ENCODE assay signal across 26 mouse cellular contexts in the genomic region with DNA sequence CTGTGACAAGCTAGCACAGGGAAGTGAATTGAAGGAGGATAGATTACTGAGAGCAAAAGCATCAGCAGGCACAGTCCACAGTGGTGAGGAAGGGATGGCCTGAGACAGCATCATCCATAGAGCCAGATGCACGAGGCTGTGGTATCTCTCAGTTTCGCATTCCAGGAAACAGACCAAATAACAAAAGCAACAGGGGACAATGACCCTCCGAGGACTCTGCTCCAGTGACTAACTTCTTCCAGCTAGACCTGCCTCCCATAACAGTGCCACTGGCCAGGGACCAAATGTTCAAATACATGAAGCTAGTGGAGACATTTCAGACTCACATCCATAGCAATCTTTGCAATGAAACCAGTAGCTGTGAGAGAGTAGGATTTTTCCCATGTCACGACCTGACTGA. TPM values are rescaled to one million over a fixed set of nuclear protein-coding genes. Genes with fewer than 3 reads are reported as not detected.
DNase-seq lines count a peak whose midpoint lies in the region; ATAC-seq and TF ChIP-seq lines count a peak whose summit lies in the region.
"Had no signal": no experiment of that assay in that cellular context is flagged by ENCODE, and none has a peak within 500 bp of the region (broad histone marks: within the 10 kb centered on the region; RNA-seq: fewer than 3 reads in every experiment).

No protein-coding gene starts in this region.

- H3K4me3 ChIP-seq in heart, embryonic 10.5 days: no peak overlapping the region
- H3K4me3 ChIP-seq in heart, postnatal 0 days (ENCODE audit: low read depth, low read length): no peak overlapping the region
- H3K4me3 ChIP-seq in liver, adult 2 months (ENCODE audit: insufficient read depth, low read depth, low read length): no peak overlapping the region
- H3K4me3 ChIP-seq: embryonic facial prominence, embryonic 13.5 days; embryonic facial prominence, embryonic 15.5 days; erythroblast, embryonic 14.5 days; forebrain, embryonic 10.5 days; forebrain, embryonic 12.5 days had no signal

- 36% methylated on average over 4 of the region's 4 CpGs for WGBS in heart, embryonic 10.5 days
- 36% methylated on average over 4 of the region's 4 CpGs for whole genome bisulfite sequencing in heart, postnatal 0 days
- 58% methylated on average over 4 of the region's 4 CpGs for WGBS in liver, adult 2 months

- no peak for TF ChIP-seq POLR2A in liver, adult 2 months (IDR thresholded peaks at IDR 0.05; ENCODE audit: extremely low read depth, insufficient read depth, low read length)

- H3K4me2 ChIP-seq in heart, postnatal 0 days (ENCODE audit: low read depth, low read length): no peak overlapping the region
- H3K4me2 ChIP-seq: embryonic facial prominence, embryonic 13.5 days; embryonic facial prominence, embryonic 15.5 days; forebrain, embryonic 12.5 days had no signal

- TF ChIP-seq EP300 in heart, postnatal 0 days (IDR thresholded peaks at IDR 0.05; ENCODE audit: low read depth): no peak

- H3K9me3 ChIP-seq in heart, embryonic 10.5 days: no peaks in the 10 kb centered on the region
- H3K9me3 ChIP-seq in heart, postnatal 0 days (replicated peaks; ENCODE audit: control insufficient read depth, low read length): no peaks in the 10 kb centered on the region
- H3K9me3 ChIP-seq: embryonic facial prominence, embryonic 13.5 days; embryonic facial prominence, embryonic 15.5 days; forebrain, embryonic 10.5 days; forebrain, embryonic 12.5 days; G1E had no signal

- intact Hi-C loops in heart, postnatal 14 days (cut with DNase I): no loop called here

- H3K36me3 ChIP-seq in heart, embryonic 10.5 days: no peaks in the 10 kb centered on the region
- no peaks in the 10 kb centered on the region for H3K36me3 ChIP-seq in heart, postnatal 0 days (replicated peaks; ENCODE audit: control insufficient read depth, insufficient read depth, low read length)
- H3K36me3 ChIP-seq in liver, adult 2 months (ENCODE audit: control insufficient read depth, insufficient read depth, low read length): no peaks in the 10 kb centered on the region
- H3K36me3 ChIP-seq: embryonic facial prominence, embryonic 13.5 days; embryonic facial prominence, embryonic 15.5 days; forebrain, embryonic 10.5 days; forebrain, embryonic 12.5 days; G1E had no signal

- H3K4me1 ChIP-seq in heart, embryonic 10.5 days: peaks cover 6% of the 10 kb centered on the region; the same call in 1 of the 2 replicates
- H3K4me1 ChIP-seq in heart, postnatal 0 days (ENCODE audit: control insufficient read depth, insufficient read depth): no peaks in the 10 kb centered on the region
- no peaks in the 10 kb centered on the region for H3K4me1 ChIP-seq in liver, adult 2 months (ENCODE audit: control insufficient read depth, insufficient read depth, low read length)
- H3K4me1 ChIP-seq: embryonic facial prominence, embryonic 13.5 days; embryonic facial prominence, embryonic 15.5 days; forebrain, embryonic 10.5 days; forebrain, embryonic 12.5 days had no signal

- no peak overlapping the region for H3K27ac ChIP-seq in heart, embryonic 10.5 days
- H3K27ac ChIP-seq in heart, postnatal 0 days (ENCODE audit: low read depth): no peak overlapping the region
- H3K27ac ChIP-seq in liver, adult 2 months (replicated peaks; ENCODE audit: insufficient read depth, low read depth, low read length): no peak overlapping the region
- H3K27ac ChIP-seq: embryonic facial prominence, embryonic 13.5 days; embryonic facial prominence, embryonic 15.5 days; forebrain, embryonic 10.5 days; forebrain, embryonic 12.5 days had no signal

- no peak overlapping the region for H3K9ac ChIP-seq in heart, postnatal 0 days (replicated peaks; ENCODE audit: low read depth, low read length)
- H3K9ac ChIP-seq in liver, adult 2 months (ENCODE audit: low read depth, low read length): no peak overlapping the region
- H3K9ac ChIP-seq: embryonic facial prominence, embryonic 13.5 days; embryonic facial prominence, embryonic 15.5 days; forebrain, embryonic 12.5 days had no signal

- 0 out of 2 replicates have a peak, but pooled peaks have one; percentile 33 for ATAC-seq in heart, postnatal 0 days (ENCODE audit: insufficient read depth, low read depth)
- ATAC-seq: CD4-positive, CD25-positive, alpha-beta regulatory T cell, adult 4 months; forebrain, embryonic 14.5 days; forebrain, embryonic 16.5 days had no signal

- TF ChIP-seq CTCF in heart, postnatal 0 days (IDR thresholded peaks at IDR 0.05; ENCODE audit: low read depth): no peak
- TF ChIP-seq CTCF in liver, adult 2 months (IDR thresholded peaks at IDR 0.05; ENCODE audit: low read depth, low read length): no peak

- peak; percentile 69 for DNase-seq in heart, adult 11 months
- no peak for DNase-seq in heart, embryonic 10.5 days (ENCODE audit: low spot score)
- DNase-seq in heart, postnatal 0 days (ENCODE audit: low spot score): peak; percentile 34
- no peak for DNase-seq in heart, postnatal 14 days
- peak; percentile 10 for DNase-seq in liver, adult 2 months (ENCODE audit: extremely low read depth, low read depth, low spot score)
- DNase-seq in liver: no peak
- DNase-seq: adrenal gland, adult 2 months; adrenal gland, postnatal 10 days; adrenal gland, postnatal 25 days; B cell, adult 2 months; cerebellum, adult 11 months; cerebellum, adult 18-20 months; cerebellum, adult 8-10 months; cerebellum, adult 9-11 months; cerebellum, postnatal 36 days; embryo, embryonic 11 days had no signal

- H3K27me3 ChIP-seq in heart, embryonic 10.5 days (ENCODE audit: insufficient read depth, poor library complexity, severe bottlenecking): no peaks in the 10 kb centered on the region
- no peaks in the 10 kb centered on the region for H3K27me3 ChIP-seq in heart, postnatal 0 days (ENCODE audit: control insufficient read depth, insufficient read depth, low read length)
- no peaks in the 10 kb centered on the region for H3K27me3 ChIP-seq in liver, adult 2 months (ENCODE audit: control insufficient read depth, insufficient read depth, low read length)
- H3K27me3 ChIP-seq: CH12.LX; embryonic facial prominence, embryonic 13.5 days; embryonic facial prominence, embryonic 15.5 days; forebrain, embryonic 12.5 days had no signal

- no peaks in the 10 kb centered on the region for H3K79me2 ChIP-seq in liver, adult 2 months (ENCODE audit: control insufficient read depth, insufficient read depth, low read length)

RNA-seq across cellular contexts. Expression of a gene that starts 43.4 kb away (rescaled TPM):
- 2.3 and 3.6 TPM in 2 replicates for polyA plus RNA-seq in heart, embryonic 10.5 days (2016; fragmentation: Nextera tagmentation; extraction: Ambion mirVana)
- 5.8 and 6.2 TPM in 2 replicates for total RNA-seq in heart, postnatal 0 days (2014; rRNA removed; ENCODE audit: low replicate concordance)
- polyA plus RNA-seq in heart, postnatal 0 days (2015; fragmentation: Nextera tagmentation; extraction: Ambion mirVana): 1.5 and 1.6 TPM in 2 replicates
- total RNA-seq in heart, postnatal 14 days (2021): 1 to 10 TPM; 3.7 to 5.0 TPM
- total RNA-seq in liver, adult 2 months (2014; rRNA removed): 0.92 and 1.3 TPM in 2 replicates
- polyA plus RNA-seq in liver, adult 2 months (2012; rRNA removed): 0.34 and 0.64 TPM in 2 replicates

Comparison
In these comparisons a context has a peak if more than half of its experiments do, and no peak if none do; other contexts are left out.
1. DNase-seq: peak in heart, adult 11 months (single experiment), heart, postnatal 0 days (single experiment) and liver, adult 2 months (single experiment); none in heart, embryonic 10.5 days (single experiment), heart, postnatal 14 days (0 of 2) and liver (single experiment).